Mouse (Mus musculus): ENCODE results near the gene Ska2.

Ska2 gene

GRCm38 (mm10) chr11:87173625-87174024 is 64.6 kb downstream of the Ska2 start:
- DNase-seq (ENCODE audit: low read depth): peak; percentile 60
